Mouse (Mus musculus) hindbrain, embryonic 13.5 days (tissue): ENCODE measurements at regions not wholly inside any gene's neighbourhood (a gene's known extent, or its start where the extent isn't known, plus 50 kb on each side); places are given as distances from the start of the nearest gene placed in this dataset.

Experiments
- ATAC-seq: fragments of 200-750 bp; cut with Nextera tagmentation; 2 replicates; pipeline ENCODE4 v1.8.0; 2017; ENCODE audit warnings: moderate TSS enrichment; ENCODE audit not compliant: low FRiP score
- H3K27ac ChIP-seq: fragments of 300-500 bp; sonication (generic); 2 replicates; pipeline ENCODE4 v1.5.1; 2015; ENCODE audit warnings: inconsistent platforms, mild to moderate bottlenecking, moderate library complexity
- H3K27me3 ChIP-seq: fragments of 300-500 bp; sonication (generic); 2 replicates; pipeline ENCODE4 v1.6.1; 2015; ENCODE audit warnings: mild to moderate bottlenecking, inconsistent platforms
- H3K36me3 ChIP-seq: fragments of 300-500 bp; sonication (generic); 2 replicates; pipeline ENCODE4 v1.6.1; 2015; ENCODE audit warnings: mild to moderate bottlenecking, inconsistent platforms
- H3K4me1 ChIP-seq: fragments of 300-500 bp; sonication (generic); replicated peaks from 2 replicates; pipeline ENCODE4 v1.6.1; 2015; ENCODE audit warnings: inconsistent platforms
- H3K4me2 ChIP-seq: fragments of 300-500 bp; sonication (generic); 2 replicates; pipeline ENCODE4 v1.6.1; 2015; ENCODE audit warnings: inconsistent platforms, mild to moderate bottlenecking, moderate library complexity
- H3K4me3 ChIP-seq: fragments of 300-500 bp; sonication (generic); 2 replicates; pipeline ENCODE4 v1.5.1; 2015; ENCODE audit warnings: mild to moderate bottlenecking, inconsistent platforms
- H3K9ac ChIP-seq: fragments of 300-500 bp; sonication (generic); 2 replicates; pipeline ENCODE4 v1.6.1; 2015; ENCODE audit warnings: mild to moderate bottlenecking, inconsistent platforms
- H3K9me3 ChIP-seq: fragments of 300-500 bp; sonication (generic); 2 replicates; pipeline ENCODE4 v1.6.1; 2016; ENCODE audit warnings: inconsistent platforms
- WGBS: fragments of 180-500 bp; shearing (Covaris S2); methylation state at CpG from one replicate; pipeline ENCODE4 v1.1.7; 2015; 5-methylcytosine and 5-hydroxymethylcytosine counted together

- H3K27me3 ChIP-seq = no peaks in the 10 kb centered on the region
- H3K9me3 ChIP-seq = no peaks in the 10 kb centered on the region
- H3K36me3 ChIP-seq = no peaks in the 10 kb centered on the region
- WGBS = 80% methylated on average over 3 of the region's 3 CpGs
- no peak overlapping the region for H3K9ac ChIP-seq
- no peak overlapping the region for H3K4me2 ChIP-seq
- H3K4me3 ChIP-seq = no peak overlapping the region
- no peak overlapping the region for H3K27ac ChIP-seq
- peaks cover 10% of the 10 kb centered on the region for H3K4me1 ChIP-seq
- ATAC-seq = no peak
Observed at GRCm38 (mm10) chr8:128260836-128261235, 97.6 kb upstream of the Nrp1 start.

GRCm38 (mm10) chr8:128261367-128261766 is 97.0 kb upstream of the Nrp1 start:
- H3K9ac ChIP-seq = no peak overlapping the region
- no peak overlapping the region for H3K4me2 ChIP-seq
- H3K4me3 ChIP-seq = no peak overlapping the region
- no peak overlapping the region for H3K27ac ChIP-seq
- WGBS = 91% methylated on average over 3 of the region's 3 CpGs
- no peaks in the 10 kb centered on the region for H3K36me3 ChIP-seq
- peaks cover 10% of the 10 kb centered on the region for H3K4me1 ChIP-seq
- no peaks in the 10 kb centered on the region for H3K27me3 ChIP-seq
- H3K9me3 ChIP-seq = no peaks in the 10 kb centered on the region
- no peak for ATAC-seq

GRCm38 (mm10) chr8:128263251-128263947 is 95.0 kb upstream of the Nrp1 start:
- 36% methylated on average over 9 of the region's 9 CpGs for WGBS
- Histone ChIP-seq H3K4me3 (no peak overlapping the region), H3K9ac (no peak overlapping the region), H3K27me3 (no peaks in the 10 kb centered on the region), H3K4me1 (peaks cover 18% of the 10 kb centered on the region), H3K9me3 (no peaks in the 10 kb centered on the region), H3K4me2 (no peak overlapping the region), H3K27ac (no peak overlapping the region), H3K36me3 (no peaks in the 10 kb centered on the region)
- no peak for ATAC-seq

GRCm38 (mm10) chr8:128267261-128267660 is 91.1 kb upstream of the Nrp1 start:
- Histone ChIP-seq H3K36me3 (no peaks in the 10 kb centered on the region), H3K4me1 (peaks cover 18% of the 10 kb centered on the region), H3K27me3 (no peaks in the 10 kb centered on the region), H3K4me3 (no peak overlapping the region), H3K27ac (no peak overlapping the region), H3K9me3 (no peaks in the 10 kb centered on the region), H3K4me2 (no peak overlapping the region), H3K9ac (no peak overlapping the region)
- ATAC-seq = no peak
- WGBS = 59% methylated on average over 4 of the region's 4 CpGs

GRCm38 (mm10) chr8:128268010-128268409 is 90.4 kb upstream of the Nrp1 start:
- no peak overlapping the region for H3K27ac ChIP-seq
- peaks cover 16% of the 10 kb centered on the region for H3K4me1 ChIP-seq
- H3K36me3 ChIP-seq = no peaks in the 10 kb centered on the region
- WGBS = 86% methylated on average over 3 of the region's 3 CpGs
- no peak for ATAC-seq
- no peak overlapping the region for H3K4me2 ChIP-seq
- H3K27me3 ChIP-seq = no peaks in the 10 kb centered on the region
- H3K4me3 ChIP-seq = no peak overlapping the region
- H3K9me3 ChIP-seq = no peaks in the 10 kb centered on the region
- no peak overlapping the region for H3K9ac ChIP-seq

GRCm38 (mm10) chr8:128269546-128269945 is 88.9 kb upstream of the Nrp1 start:
- Histone ChIP-seq H3K36me3 (no peaks in the 10 kb centered on the region), H3K9me3 (no peaks in the 10 kb centered on the region), H3K27me3 (no peaks in the 10 kb centered on the region), H3K4me1 (peaks cover 8% of the 10 kb centered on the region), H3K9ac (no peak overlapping the region), H3K4me2 (no peak overlapping the region), H3K27ac (no peak overlapping the region), H3K4me3 (no peak overlapping the region)
- WGBS = 90% methylated on average over 1 of the region's 1 CpGs
- ATAC-seq = no peak

- no peak overlapping the region for H3K27ac ChIP-seq
- H3K4me3 ChIP-seq = no peak overlapping the region
- H3K4me1 ChIP-seq = no peaks in the 10 kb centered on the region
- no peaks in the 10 kb centered on the region for H3K9me3 ChIP-seq
- H3K27me3 ChIP-seq = no peaks in the 10 kb centered on the region
- H3K4me2 ChIP-seq = no peak overlapping the region
- WGBS = 40% methylated on average over 3 of the region's 3 CpGs
- ATAC-seq = no peak
- no peaks in the 10 kb centered on the region for H3K36me3 ChIP-seq
- no peak overlapping the region for H3K9ac ChIP-seq
Observed at GRCm38 (mm10) chr8:128272866-128273344, 85.5 kb upstream of the Nrp1 start.

- Histone ChIP-seq H3K4me1 (no peaks in the 10 kb centered on the region), H3K9me3 (no peaks in the 10 kb centered on the region), H3K4me2 (no peak overlapping the region), H3K27ac (no peak overlapping the region), H3K9ac (no peak overlapping the region), H3K36me3 (no peaks in the 10 kb centered on the region), H3K27me3 (no peaks in the 10 kb centered on the region), H3K4me3 (no peak overlapping the region)
- 90% methylated on average over 1 of the region's 1 CpGs for WGBS
- ATAC-seq = no peak
Observed at GRCm38 (mm10) chr8:128276475-128276874, 81.9 kb upstream of the Nrp1 start.

GRCm38 (mm10) chr8:128282802-128283201 is 75.6 kb upstream of the Nrp1 start:
- Histone ChIP-seq H3K27me3 (no peaks in the 10 kb centered on the region), H3K4me3 (no peak overlapping the region), H3K27ac (no peak overlapping the region), H3K9me3 (no peaks in the 10 kb centered on the region), H3K36me3 (no peaks in the 10 kb centered on the region), H3K9ac (no peak overlapping the region), H3K4me1 (no peaks in the 10 kb centered on the region), H3K4me2 (no peak overlapping the region)
- no peak for ATAC-seq
- WGBS = 72% methylated on average over 3 of the region's 3 CpGs

- Histone ChIP-seq H3K27ac (no peak overlapping the region), H3K9ac (no peak overlapping the region), H3K27me3 (no peaks in the 10 kb centered on the region), H3K4me3 (no peak overlapping the region), H3K4me2 (no peak overlapping the region), H3K36me3 (no peaks in the 10 kb centered on the region), H3K4me1 (no peaks in the 10 kb centered on the region), H3K9me3 (no peaks in the 10 kb centered on the region)
- ATAC-seq = no peak
- WGBS = 87% methylated on average over 2 of the region's 2 CpGs
Observed at GRCm38 (mm10) chr8:128283365-128283764, 75.0 kb upstream of the Nrp1 start.

GRCm38 (mm10) chr8:128284816-128285215 is 73.6 kb upstream of the Nrp1 start:
- WGBS = 72% methylated on average over 3 of the region's 3 CpGs
- ATAC-seq = no peak
- no peak overlapping the region for H3K27ac ChIP-seq

GRCm38 (mm10) chr8:128290076-128290475 is 68.3 kb upstream of the Nrp1 start:
- Histone ChIP-seq H3K4me1 (no peaks in the 10 kb centered on the region), H3K9ac (no peak overlapping the region), H3K36me3 (no peaks in the 10 kb centered on the region), H3K4me3 (no peak overlapping the region), H3K27ac (no peak overlapping the region), H3K4me2 (no peak overlapping the region), H3K9me3 (no peaks in the 10 kb centered on the region), H3K27me3 (no peaks in the 10 kb centered on the region)
- no peak for ATAC-seq
- 82% methylated on average over 4 of the region's 4 CpGs for WGBS

More at GRCm38 (mm10) chr8:128284816-128285215, 73.6 kb upstream of the Nrp1 start:
- H3K4me3 ChIP-seq = no peak overlapping the region
- H3K9ac ChIP-seq = no peak overlapping the region
- H3K36me3 ChIP-seq = no peaks in the 10 kb centered on the region
- no peaks in the 10 kb centered on the region for H3K4me1 ChIP-seq
- no peaks in the 10 kb centered on the region for H3K27me3 ChIP-seq
- no peak overlapping the region for H3K4me2 ChIP-seq
- no peaks in the 10 kb centered on the region for H3K9me3 ChIP-seq

GRCm38 (mm10) chr8:128292394-128292793 is 66.0 kb upstream of the Nrp1 start:
- no peak overlapping the region for H3K4me2 ChIP-seq
- H3K9me3 ChIP-seq = no peaks in the 10 kb centered on the region
- H3K27ac ChIP-seq = no peak overlapping the region
- no peaks in the 10 kb centered on the region for H3K36me3 ChIP-seq
- no peak overlapping the region for H3K9ac ChIP-seq
- 86% methylated on average over 6 of the region's 6 CpGs for WGBS
- H3K4me3 ChIP-seq = no peak overlapping the region
- H3K4me1 ChIP-seq = peaks cover 3% of the 10 kb centered on the region; the same call in 1 of the 2 replicates
- no peaks in the 10 kb centered on the region for H3K27me3 ChIP-seq
- no peak for ATAC-seq
